Mouse (Mus musculus): ENCODE measurements around the gene Sspo.

GRCm38 (mm10) chr6:48430748-48431147 lies 17.3 kb upstream of the Sspo start:
- TF ChIP-seq TAL1 (IDR thresholded peaks at IDR 0.05; ENCODE audit: low read length) (no peak), GATA1 (IDR thresholded peaks at IDR 0.05; ENCODE audit: low read length) (no peak)
